Mouse (Mus musculus): ENCODE data around the gene Tsks. TPM values are rescaled to one million over a fixed set of nuclear protein-coding genes. Genes with fewer than 3 reads are reported as not detected.

Tsks gene
- total and polyA plus RNA-seq, 3 experiments, result 0.08 TPM; not detected in 2

GRCm38 (mm10) chr7:44954091-44954885, 11.3 kb downstream of the Tsks start:
- H3K79me2 ChIP-seq (ENCODE audit: control insufficient read depth, insufficient read depth, low read length, poor library complexity), result no peaks in the 10 kb centered on the region
- H3K27ac ChIP-seq (ENCODE audit: control insufficient read depth, low read depth, low read length), result no peak overlapping the region
- no peak overlapping the region for H3K4me3 ChIP-seq (ENCODE audit: control insufficient read depth in 1 of 2, insufficient read depth in 1 of 2, low read depth in 2 of 2, low read length in 2 of 2)
- no peaks in the 10 kb centered on the region; a peak in 1 of 4 replicates for H3K36me3 ChIP-seq (ENCODE audit: control insufficient read depth in 1 of 2, insufficient read depth in 2 of 2, low read length in 2 of 2)
- TF ChIP-seq ETS1 (IDR thresholded peaks at IDR 0.05; ENCODE audit: low read depth, low read length) (no peak), NRF1 (IDR thresholded peaks at IDR 0.05; ENCODE audit: insufficient read depth, low read depth, low read length, poor library complexity, severe bottlenecking) (no peak), GABPA (IDR thresholded peaks at IDR 0.05; ENCODE audit: low read depth, low read length) (no peak), ZKSCAN1 (IDR thresholded peaks at IDR 0.05; ENCODE audit: low read depth, low read length) (no peak), KAT2A (conservative IDR thresholded peaks at IDR 0.05; ENCODE audit: low read depth, low read length) (no peak), CHD1 (IDR thresholded peaks at IDR 0.05; ENCODE audit: low read depth, low read length) (no peak), MYC (IDR thresholded peaks at IDR 0.05; ENCODE audit: low read depth, low read length) (no peak), TCF12 (IDR thresholded peaks at IDR 0.05; ENCODE audit: low read depth, low read length) (no peak), POLR2AphosphoS2 (IDR thresholded peaks at IDR 0.05; ENCODE audit: low read length) (no peak), ZC3H11A (IDR thresholded peaks at IDR 0.05; ENCODE audit: low read depth, low read length) (no peak), MAFK (IDR thresholded peaks at IDR 0.05; ENCODE audit: borderline replicate concordance, low read depth, low read length) (no peak), RCOR1 (IDR thresholded peaks at IDR 0.05; ENCODE audit: low read depth, low read length) (no peak), GATA1 (IDR thresholded peaks at IDR 0.05; ENCODE audit: low read depth, low read length) (no peak), MAX (IDR thresholded peaks at IDR 0.05; ENCODE audit: low read length) (no peak), MEF2A (IDR thresholded peaks at IDR 0.05; ENCODE audit: extremely low read depth, insufficient replicate concordance, low read depth, low read length, poor library complexity, severe bottlenecking) (no peak)
- no peaks in the 10 kb centered on the region for H3K27me3 ChIP-seq (ENCODE audit: control insufficient read depth in 1 of 2, insufficient read depth in 2 of 2, low read length in 2 of 2)
- H3K9me3 ChIP-seq (replicated peaks; ENCODE audit: insufficient read depth, low read length), result no peaks in the 10 kb centered on the region
- no peak for DNase-seq (ENCODE audit: low read depth, low spot score)
- peaks cover 0 to 4% of the 10 kb centered on the region in 2 experiments; a peak in 1 of 4 replicates for H3K4me1 ChIP-seq (ENCODE audit: control insufficient read depth in 1 of 2, insufficient read depth in 2 of 2, low read length in 2 of 2)
- H3K9ac ChIP-seq (ENCODE audit: control insufficient read depth, low read depth, low read length, poor library complexity, severe bottlenecking), result no peak overlapping the region

GRCm38 (mm10) chr7:44955628-44956027, 12.6 kb downstream of the Tsks start:
- peak; percentile 71 for DNase-seq (ENCODE audit: low read depth, low spot score)
- no peak overlapping the region for H3K4me3 ChIP-seq (ENCODE audit: control insufficient read depth in 1 of 2, insufficient read depth in 1 of 2, low read depth in 2 of 2, low read length in 2 of 2)

More at GRCm38 (mm10) chr7:44955628-44956027, 12.6 kb downstream of the Tsks start:
- H3K27ac ChIP-seq (ENCODE audit: control insufficient read depth, low read depth, low read length), result no peak overlapping the region
- no peaks in the 10 kb centered on the region; a peak in 1 of 4 replicates for H3K36me3 ChIP-seq (ENCODE audit: control insufficient read depth in 1 of 2, insufficient read depth in 2 of 2, low read length in 2 of 2)
- no peaks in the 10 kb centered on the region for H3K9me3 ChIP-seq (replicated peaks; ENCODE audit: insufficient read depth, low read length)
- TF ChIP-seq MYC (IDR thresholded peaks at IDR 0.05; ENCODE audit: low read depth, low read length) (0 out of 2 replicates have a peak, but pooled peaks have one; percentile 40), SMC3 (IDR thresholded peaks at IDR 0.05; ENCODE audit: low read depth, low read length) (peak; percentile 71), ETS1 (IDR thresholded peaks at IDR 0.05; ENCODE audit: low read depth, low read length) (no peak), CTCF (IDR thresholded peaks at IDR 0.05 in 2 of 3, conservative IDR thresholded peaks at IDR 0.05 in 1 of 3; ENCODE audit: control insufficient read depth in 1 of 3, insufficient read depth in 1 of 3, low read depth in 2 of 3, low read length in 3 of 3, poor library complexity in 1 of 3, severe bottlenecking in 1 of 3) (peak; percentile 57 to 83 (median 71)), RAD21 (IDR thresholded peaks at IDR 0.05; ENCODE audit: low read depth, low read length) (peak; percentile 75), POLR2A (IDR thresholded peaks at IDR 0.05; ENCODE audit: control insufficient read depth in 1 of 2, insufficient read depth in 1 of 2, low read depth in 1 of 2, low read length in 2 of 2, poor library complexity in 1 of 2) (no peak), E2F4 (IDR thresholded peaks at IDR 0.05; ENCODE audit: borderline replicate concordance, low read depth, low read length) (no peak), ZC3H11A (IDR thresholded peaks at IDR 0.05; ENCODE audit: low read depth, low read length) (peak; percentile 65), MYB (IDR thresholded peaks at IDR 0.05; ENCODE audit: low read depth, low read length) (no peak), POLR2AphosphoS2 (IDR thresholded peaks at IDR 0.05; ENCODE audit: low read length) (no peak), KAT2A (conservative IDR thresholded peaks at IDR 0.05; ENCODE audit: low read depth, low read length) (no peak), USF1 (IDR thresholded peaks at IDR 0.05; ENCODE audit: low read depth, low read length) (no peak), UBTF (IDR thresholded peaks at IDR 0.05; ENCODE audit: borderline replicate concordance, insufficient read depth, low read depth, low read length) (no peak), NELFE (IDR thresholded peaks at IDR 0.05; ENCODE audit: low read depth, low read length) (no peak), SIN3A (IDR thresholded peaks at IDR 0.05; ENCODE audit: low read length) (0 out of 2 replicates have a peak, but pooled peaks have one; percentile 41)
- peaks cover 0 to 4% of the 10 kb centered on the region in 2 experiments; a peak in 1 of 4 replicates for H3K4me1 ChIP-seq (ENCODE audit: control insufficient read depth in 1 of 2, insufficient read depth in 2 of 2, low read length in 2 of 2)
- H3K79me2 ChIP-seq (ENCODE audit: control insufficient read depth, insufficient read depth, low read length, poor library complexity), result no peaks in the 10 kb centered on the region
- no peaks in the 10 kb centered on the region for H3K27me3 ChIP-seq (ENCODE audit: control insufficient read depth in 1 of 2, insufficient read depth in 2 of 2, low read length in 2 of 2)
- no peak overlapping the region for H3K9ac ChIP-seq (ENCODE audit: control insufficient read depth, low read depth, low read length, poor library complexity, severe bottlenecking)
